Mouse (Mus musculus) lung, postnatal 25 days (tissue): ENCODE results near the gene Prkag2.
"Not testable (repeated sequence)": the region's sequence is repeated elsewhere in the genome, so short reads cannot be mapped to it uniquely, and the experiment has no call there.

Experiments used
- DNase-seq: peaks from one replicate; pipeline ENCODE4 v3.0.0; 2022; ENCODE audit warnings: low spot score

The Prkag2 gene

GRCm38 (mm10) chr5:24822231-24822630 lies 278.2 kb downstream of the Prkag2 start:
- not testable (repeated sequence) for DNase-seq

- DNase-seq: peak; percentile 26
These were observed 279.0 kb downstream of the Prkag2 start for GRCm38 (mm10) chr5:24821403-24821841.

DNA sequence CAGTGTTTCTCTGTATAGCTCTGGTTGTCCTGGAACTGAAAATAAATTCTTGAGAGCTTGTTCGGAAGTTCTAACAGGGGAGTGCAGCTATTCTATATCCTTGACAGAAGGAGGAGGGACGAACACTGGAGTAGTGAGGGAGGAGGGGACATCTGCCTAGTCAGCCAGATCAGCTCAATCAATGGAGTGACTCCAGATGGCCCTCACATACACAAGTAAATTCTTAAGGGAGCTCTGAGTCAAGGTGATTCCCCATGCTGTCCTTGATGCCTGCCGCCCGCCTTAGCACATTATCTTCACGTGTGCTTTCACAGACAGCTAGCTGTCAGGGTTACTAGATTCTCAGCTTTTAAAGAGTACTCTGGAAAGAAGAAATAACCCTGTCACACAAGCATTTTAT lies 279.8 kb downstream of the Prkag2 start:
- no peak for DNase-seq

DNA sequence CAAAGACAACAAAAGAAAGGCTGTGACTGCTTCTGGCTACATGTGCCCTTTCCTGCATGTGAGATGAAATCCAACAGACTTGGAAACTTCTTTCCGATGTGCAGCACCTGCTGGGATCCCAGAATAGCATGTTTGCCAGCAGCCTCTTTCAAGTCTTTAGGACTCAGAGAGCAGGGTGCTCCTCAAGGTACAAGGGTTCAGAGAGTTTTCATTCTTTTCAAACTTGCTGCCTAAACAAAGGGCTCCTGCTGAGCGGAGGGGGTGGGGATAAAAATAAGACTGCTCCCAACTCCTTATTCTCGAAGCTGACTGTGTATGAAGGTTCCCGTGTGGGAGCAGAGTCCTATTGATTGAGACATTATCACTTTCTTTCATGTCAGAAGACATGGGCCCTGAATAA lies 283.3 kb downstream of the Prkag2 start:
- DNase-seq: no peak

- DNase-seq: peak; percentile 29
These were observed 286.5 kb downstream of the Prkag2 start for GRCm38 (mm10) chr5:24813946-24814345.

- DNase-seq: no peak
These were observed 287.4 kb downstream of the Prkag2 start for GRCm38 (mm10) chr5:24813005-24813404.
